Mouse (Mus musculus): Measurements from ENCODE around the gene Lrrc8d. TPM values are rescaled to one million over a fixed set of nuclear protein-coding genes. Genes with fewer than 3 reads are reported as not detected.

The Lrrc8d gene
- polyA plus RNA-seq, 1 experiment: 34.4 TPM

DNA sequence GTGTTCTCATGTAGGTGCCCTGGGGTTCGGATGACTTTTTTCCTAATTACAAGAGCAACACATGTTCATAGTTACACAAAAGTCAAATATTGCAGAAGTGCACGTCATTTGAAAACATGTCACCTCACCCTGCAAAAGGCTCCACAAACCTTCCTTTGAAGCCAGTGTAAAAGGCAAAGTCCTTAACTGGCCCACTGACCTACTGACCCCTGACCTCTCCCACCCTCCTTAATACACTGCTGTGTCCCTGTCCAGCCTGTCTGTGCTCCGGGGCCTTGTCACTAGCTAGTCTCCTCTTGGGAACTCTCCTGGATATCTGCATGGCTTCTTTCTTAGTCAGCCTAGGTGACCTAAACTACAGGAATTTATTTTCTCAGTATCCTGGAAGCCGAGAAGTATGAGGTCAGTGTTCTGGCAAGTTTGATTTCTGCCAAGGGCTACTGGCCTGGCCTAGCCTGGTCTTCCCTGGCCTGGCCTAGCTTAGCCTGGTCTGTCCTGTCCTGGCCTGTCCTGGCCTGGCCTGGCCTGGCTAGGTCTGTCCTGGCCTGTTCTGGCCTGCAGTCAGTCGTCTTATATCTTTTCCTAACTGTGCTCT lies 127.2 kb downstream of the Lrrc8d start:
- Histone ChIP-seq H3K4me3 (ENCODE audit: insufficient read depth, low read depth, low read length) (no peak overlapping the region), H3K27ac (ENCODE audit: insufficient read depth, low read depth, low read length) (no peak overlapping the region), H3K4me1 (ENCODE audit: control insufficient read depth, insufficient read depth, low read length) (peaks cover 13% of the 10 kb centered on the region), H3K36me3 (ENCODE audit: control insufficient read depth, insufficient read depth, low read length) (no peaks in the 10 kb centered on the region), H3K27me3 (replicated peaks; ENCODE audit: control insufficient read depth, insufficient read depth, low read length) (no peaks in the 10 kb centered on the region)
- TF ChIP-seq POLR2A (IDR thresholded peaks at IDR 0.05; ENCODE audit: low read depth, low read length): no peak
- no peak for TF ChIP-seq CTCF (conservative IDR thresholded peaks at IDR 0.05; ENCODE audit: insufficient read depth, insufficient read length, low read depth, low read length)
- WGBS: 66% methylated on average over 5 of the region's 5 CpGs
- DNase-seq: no peak

DNA sequence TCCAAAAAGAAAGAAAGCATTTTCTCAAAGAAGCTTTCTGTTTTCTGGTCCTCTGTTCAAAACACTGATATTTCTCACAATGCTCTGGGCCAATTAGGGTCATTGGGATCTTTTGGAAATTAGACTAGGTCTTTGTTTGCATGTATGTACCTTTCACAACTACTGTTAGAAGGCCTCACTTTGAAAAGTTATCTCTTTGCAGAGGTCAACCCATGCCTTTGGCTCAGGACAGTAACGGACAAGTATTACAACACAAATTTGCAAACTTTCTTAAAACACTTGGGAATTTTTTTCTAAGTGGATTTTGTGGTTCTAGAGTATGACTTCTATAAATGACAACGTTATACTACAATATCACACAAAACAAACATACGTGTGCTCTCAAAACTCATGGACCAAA lies 128.3 kb downstream of the Lrrc8d start:
- no peaks in the 10 kb centered on the region for H3K27me3 ChIP-seq (replicated peaks; ENCODE audit: control insufficient read depth, insufficient read depth, low read length)
- H3K4me3 ChIP-seq (ENCODE audit: insufficient read depth, low read depth, low read length): no peak overlapping the region
- peaks cover 8% of the 10 kb centered on the region for H3K4me1 ChIP-seq (ENCODE audit: control insufficient read depth, insufficient read depth, low read length)
- no peak for DNase-seq
- TF ChIP-seq POLR2A (IDR thresholded peaks at IDR 0.05; ENCODE audit: low read depth, low read length): no peak
- TF ChIP-seq CTCF (conservative IDR thresholded peaks at IDR 0.05; ENCODE audit: insufficient read depth, insufficient read length, low read depth, low read length): no peak
- 95% methylated on average over 3 of the region's 3 CpGs for WGBS
- H3K36me3 ChIP-seq (ENCODE audit: control insufficient read depth, insufficient read depth, low read length): no peaks in the 10 kb centered on the region
- no peak overlapping the region for H3K27ac ChIP-seq (ENCODE audit: insufficient read depth, low read depth, low read length)

DNA sequence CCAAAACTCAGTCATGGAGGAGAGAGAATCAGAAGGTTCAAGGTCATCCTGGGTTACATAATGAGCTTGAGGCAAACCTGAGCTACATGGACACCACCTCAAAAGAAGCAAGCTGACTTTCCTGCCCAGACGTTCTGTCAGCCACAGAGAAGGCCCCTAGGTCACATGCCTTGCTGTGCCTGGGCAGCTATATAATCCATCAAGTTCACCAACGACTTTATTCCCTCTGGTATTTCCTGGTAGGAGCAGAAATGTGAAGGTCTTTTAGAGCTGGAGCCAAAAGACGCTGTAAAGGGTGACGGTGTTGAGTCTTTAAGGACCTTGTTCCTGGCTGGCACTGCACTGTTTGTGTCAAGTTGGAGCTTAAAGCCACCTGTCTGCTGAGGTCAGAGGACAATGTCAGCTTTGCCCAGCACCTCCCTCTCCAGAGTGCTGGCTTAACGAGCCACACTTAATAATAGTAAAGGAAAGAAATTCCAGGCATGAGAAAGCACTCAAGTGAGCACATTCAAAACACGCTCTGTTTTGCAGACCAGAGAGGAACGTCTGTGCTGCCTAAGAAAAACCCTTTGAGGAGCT lies 129.3 kb downstream of the Lrrc8d start:
- no peak overlapping the region for H3K4me3 ChIP-seq (ENCODE audit: insufficient read depth, low read depth, low read length)
- no peaks in the 10 kb centered on the region for H3K36me3 ChIP-seq (ENCODE audit: control insufficient read depth, insufficient read depth, low read length)
- peak; percentile 61 for DNase-seq
- 11% methylated on average over 7 of the region's 7 CpGs for WGBS
- no peak for TF ChIP-seq POLR2A (IDR thresholded peaks at IDR 0.05; ENCODE audit: low read depth, low read length)
- TF ChIP-seq CTCF (conservative IDR thresholded peaks at IDR 0.05; ENCODE audit: insufficient read depth, insufficient read length, low read depth, low read length): no peak
- H3K27me3 ChIP-seq (replicated peaks; ENCODE audit: control insufficient read depth, insufficient read depth, low read length): no peaks in the 10 kb centered on the region
- H3K4me1 ChIP-seq (ENCODE audit: control insufficient read depth, insufficient read depth, low read length): peaks cover 8% of the 10 kb centered on the region
- H3K27ac ChIP-seq (ENCODE audit: insufficient read depth, low read depth, low read length): peak overlapping the region; percentile 71

DNA sequence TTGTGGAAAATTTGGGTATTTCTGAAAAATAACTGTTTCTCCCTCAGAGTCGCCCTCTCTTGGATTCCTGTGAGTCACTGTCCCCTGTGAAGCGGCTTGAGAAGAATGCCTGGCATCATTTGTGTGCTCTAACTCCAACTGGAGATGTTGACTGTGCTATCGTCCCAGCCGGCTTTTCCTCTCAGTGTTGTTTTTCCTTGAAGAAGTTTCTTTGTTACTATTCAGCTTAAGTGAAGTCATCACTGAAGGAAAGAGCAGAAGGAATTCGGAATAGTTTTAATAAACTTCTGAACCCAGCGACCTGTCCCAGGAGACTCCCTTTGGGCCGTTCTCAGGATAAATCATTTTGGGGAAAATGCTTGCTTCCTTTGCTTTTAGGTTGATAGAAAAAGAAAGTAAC lies 132.4 kb downstream of the Lrrc8d start:
- TF ChIP-seq POLR2A (IDR thresholded peaks at IDR 0.05; ENCODE audit: low read depth, low read length): no peak
- TF ChIP-seq CTCF (conservative IDR thresholded peaks at IDR 0.05; ENCODE audit: insufficient read depth, insufficient read length, low read depth, low read length): no peak
- no peaks in the 10 kb centered on the region for H3K27me3 ChIP-seq (replicated peaks; ENCODE audit: control insufficient read depth, insufficient read depth, low read length)
- H3K4me1 ChIP-seq (ENCODE audit: control insufficient read depth, insufficient read depth, low read length): peaks cover 10% of the 10 kb centered on the region
- peak overlapping the region; percentile 45; the same call in 1 of the 2 replicates for H3K27ac ChIP-seq (ENCODE audit: insufficient read depth, low read depth, low read length)
- WGBS: 60% methylated on average over 7 of the region's 7 CpGs
- DNase-seq: peak; percentile 76
- no peaks in the 10 kb centered on the region for H3K36me3 ChIP-seq (ENCODE audit: control insufficient read depth, insufficient read depth, low read length)
- no peak overlapping the region for H3K4me3 ChIP-seq (ENCODE audit: insufficient read depth, low read depth, low read length)

DNA sequence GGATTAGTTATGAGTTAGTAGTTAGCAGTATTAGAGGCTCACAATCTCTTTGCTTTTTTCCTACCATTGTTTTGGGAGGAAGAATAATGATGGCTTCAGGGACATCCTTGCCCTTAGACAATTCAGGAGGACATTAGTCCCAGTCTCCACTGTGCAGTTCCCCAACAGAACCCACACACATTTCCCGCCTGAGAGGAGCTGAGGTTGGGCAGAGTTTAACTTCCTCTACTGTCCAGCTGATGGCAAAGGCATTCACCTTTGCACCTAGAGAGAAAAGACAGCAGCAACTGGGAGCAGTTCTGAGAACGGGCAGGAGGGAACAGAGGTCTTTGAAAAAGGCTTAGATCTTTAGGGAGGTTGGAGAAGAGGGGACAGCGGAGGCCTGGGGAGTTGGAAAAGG lies 134.2 kb downstream of the Lrrc8d start:
- no peak overlapping the region for H3K27ac ChIP-seq (ENCODE audit: insufficient read depth, low read depth, low read length)
- no peaks in the 10 kb centered on the region for H3K36me3 ChIP-seq (ENCODE audit: control insufficient read depth, insufficient read depth, low read length)
- H3K4me1 ChIP-seq (ENCODE audit: control insufficient read depth, insufficient read depth, low read length): peaks cover 6% of the 10 kb centered on the region
- 39% methylated on average over 3 of the region's 3 CpGs for WGBS
- peak; percentile 56 for DNase-seq
- H3K27me3 ChIP-seq (replicated peaks; ENCODE audit: control insufficient read depth, insufficient read depth, low read length): no peaks in the 10 kb centered on the region
- TF ChIP-seq CTCF (conservative IDR thresholded peaks at IDR 0.05; ENCODE audit: insufficient read depth, insufficient read length, low read depth, low read length) (no peak), POLR2A (IDR thresholded peaks at IDR 0.05; ENCODE audit: low read depth, low read length) (no peak)
- no peak overlapping the region for H3K4me3 ChIP-seq (ENCODE audit: insufficient read depth, low read depth, low read length)

DNA sequence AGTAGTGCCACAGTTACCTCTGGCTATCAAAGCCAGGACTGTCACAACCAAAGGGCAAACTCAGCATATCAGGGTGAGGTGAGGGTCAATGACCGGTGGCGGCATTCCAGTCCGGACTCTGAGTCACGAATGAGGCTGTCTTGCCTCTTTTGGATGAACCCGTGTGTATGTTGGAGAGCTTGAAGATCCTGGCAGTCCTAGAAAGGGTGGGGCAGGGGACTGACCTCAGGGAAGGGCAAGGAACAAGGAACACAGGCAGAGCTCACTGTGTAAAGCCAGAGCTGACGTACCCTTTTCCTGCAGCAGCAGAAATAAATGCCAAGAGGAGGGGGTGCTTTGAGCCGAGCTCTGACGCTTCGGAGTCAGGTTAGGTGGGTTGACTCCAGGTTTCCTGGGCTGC lies 136.2 kb downstream of the Lrrc8d start:
- TF ChIP-seq CTCF (conservative IDR thresholded peaks at IDR 0.05; ENCODE audit: insufficient read depth, insufficient read length, low read depth, low read length): no peak
- TF ChIP-seq POLR2A (IDR thresholded peaks at IDR 0.05; ENCODE audit: low read depth, low read length): no peak
- DNase-seq: peak; percentile 80
- no peak overlapping the region for H3K4me3 ChIP-seq (ENCODE audit: insufficient read depth, low read depth, low read length)
- H3K36me3 ChIP-seq (ENCODE audit: control insufficient read depth, insufficient read depth, low read length): no peaks in the 10 kb centered on the region
- 40% methylated on average over 9 of the region's 9 CpGs for WGBS
- no peak overlapping the region for H3K27ac ChIP-seq (ENCODE audit: insufficient read depth, low read depth, low read length)
- peaks cover 3% of the 10 kb centered on the region; the same call in 1 of the 2 replicates for H3K4me1 ChIP-seq (ENCODE audit: control insufficient read depth, insufficient read depth, low read length)
- H3K27me3 ChIP-seq (replicated peaks; ENCODE audit: control insufficient read depth, insufficient read depth, low read length): no peaks in the 10 kb centered on the region

DNA sequence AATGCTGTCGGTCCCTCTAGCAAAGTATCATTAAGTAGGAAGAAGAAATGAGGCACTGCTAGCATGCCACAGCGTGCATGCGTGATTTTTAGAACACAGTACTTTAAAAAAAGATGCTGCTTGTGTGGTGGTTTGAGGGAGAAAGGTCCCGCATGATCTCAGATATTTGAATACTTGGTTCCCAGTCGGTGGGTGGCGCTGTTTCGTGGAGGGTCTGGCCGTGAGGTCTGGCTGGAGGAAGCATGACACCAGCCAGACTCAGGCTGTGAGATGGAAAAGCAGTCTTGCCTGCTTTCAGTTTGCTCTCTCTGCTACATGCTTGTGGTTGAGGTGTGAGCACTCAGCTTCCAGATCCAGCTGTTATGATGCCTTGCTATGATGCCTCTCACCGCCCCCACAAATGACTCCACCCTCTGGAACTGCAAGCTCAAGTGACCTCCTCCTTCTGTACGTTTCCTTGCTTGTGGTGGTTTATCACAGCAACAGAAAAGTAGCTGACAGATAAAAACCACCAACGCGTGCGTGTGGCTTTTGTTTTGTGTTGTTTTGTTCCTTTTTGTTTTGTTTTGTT lies 140.1 kb downstream of the Lrrc8d start:
- TF ChIP-seq POLR2A (IDR thresholded peaks at IDR 0.05; ENCODE audit: low read depth, low read length): no peak
- no peak for TF ChIP-seq CTCF (conservative IDR thresholded peaks at IDR 0.05; ENCODE audit: insufficient read depth, insufficient read length, low read depth, low read length)
- H3K27me3 ChIP-seq (replicated peaks; ENCODE audit: control insufficient read depth, insufficient read depth, low read length): no peaks in the 10 kb centered on the region
- H3K4me1 ChIP-seq (ENCODE audit: control insufficient read depth, insufficient read depth, low read length): no peaks in the 10 kb centered on the region
- H3K4me3 ChIP-seq (ENCODE audit: insufficient read depth, low read depth, low read length): no peak overlapping the region
- no peaks in the 10 kb centered on the region for H3K36me3 ChIP-seq (ENCODE audit: control insufficient read depth, insufficient read depth, low read length)
- WGBS: 79% methylated on average over 13 of the region's 13 CpGs
- no peak overlapping the region for H3K27ac ChIP-seq (ENCODE audit: insufficient read depth, low read depth, low read length)
- no peak for DNase-seq
